Mouse (Mus musculus) lung, adult 18-20 months (tissue): ENCODE results near the gene Aif1.

ENCODE experiments used
- DNase-seq, 2 experiments: peaks; one replicate each; pipeline ENCODE4 v3.0.0; 2022; ENCODE audit warnings: mixed read lengths in 2 of 2

The Aif1 gene

GRCm38 (mm10) chr17:35165451-35166155 is 10.3 kb downstream of the Aif1 start:
- no peak for DNase-seq

- DNase-seq: peak; percentile 98 to 99
Measured at GRCm38 (mm10) chr17:35164568-35165450, 11.1 kb downstream of the Aif1 start, which contains the start of gene Prrc2a. Prrc2a (minus strand) TSS chr17:35164897.

GRCm38 (mm10) chr17:35164218-35164567 is 11.7 kb downstream of the Aif1 start:
- DNase-seq: peak in 1 of 2 experiments; percentile 24

- no peak for DNase-seq
Measured at GRCm38 (mm10) chr17:35163326-35164081, 12.4 kb downstream of the Aif1 start.

GRCm38 (mm10) chr17:35162730-35163129 is 13.1 kb downstream of the Aif1 start:
- DNase-seq: peak; percentile 66 to 72

GRCm38 (mm10) chr17:35162121-35162520 is 13.7 kb downstream of the Aif1 start:
- no peak for DNase-seq

- no peak for DNase-seq
Measured at GRCm38 (mm10) chr17:35161421-35161820, 14.4 kb downstream of the Aif1 start.

- no peak for DNase-seq
Measured at GRCm38 (mm10) chr17:35159638-35160037, 16.2 kb downstream of the Aif1 start.

GRCm38 (mm10) chr17:35158850-35159593 is 16.8 kb downstream of the Aif1 start:
- DNase-seq: no peak

GRCm38 (mm10) chr17:35157661-35158175 is 18.1 kb downstream of the Aif1 start:
- DNase-seq: no peak

GRCm38 (mm10) chr17:35157254-35157653 is 18.6 kb downstream of the Aif1 start:
- no peak for DNase-seq

- no peak for DNase-seq
Measured at GRCm38 (mm10) chr17:35156461-35157200, 19.2 kb downstream of the Aif1 start.

GRCm38 (mm10) chr17:35155451-35155850 is 20.4 kb downstream of the Aif1 start:
- DNase-seq: no peak

- DNase-seq: no peak
Measured at GRCm38 (mm10) chr17:35154616-35155015, 21.3 kb downstream of the Aif1 start.

GRCm38 (mm10) chr17:35153931-35154330 is 21.9 kb downstream of the Aif1 start:
- no peak for DNase-seq

- DNase-seq: no peak
Measured at GRCm38 (mm10) chr17:35153077-35153476, 22.8 kb downstream of the Aif1 start.

- DNase-seq: no peak
Measured at GRCm38 (mm10) chr17:35152121-35152520, 23.7 kb downstream of the Aif1 start.

- DNase-seq: no peak
Measured at GRCm38 (mm10) chr17:35147922-35148639, 27.8 kb downstream of the Aif1 start.

GRCm38 (mm10) chr17:35147348-35147747 is 28.5 kb downstream of the Aif1 start:
- DNase-seq: no peak

GRCm38 (mm10) chr17:35146139-35146538 is 29.7 kb downstream of the Aif1 start:
- no peak for DNase-seq

GRCm38 (mm10) chr17:35141971-35142370 is 33.9 kb downstream of the Aif1 start:
- DNase-seq: no peak
